Comparison of ENCODE assay signal across 9 mouse cellular contexts in the genomic region with DNA sequence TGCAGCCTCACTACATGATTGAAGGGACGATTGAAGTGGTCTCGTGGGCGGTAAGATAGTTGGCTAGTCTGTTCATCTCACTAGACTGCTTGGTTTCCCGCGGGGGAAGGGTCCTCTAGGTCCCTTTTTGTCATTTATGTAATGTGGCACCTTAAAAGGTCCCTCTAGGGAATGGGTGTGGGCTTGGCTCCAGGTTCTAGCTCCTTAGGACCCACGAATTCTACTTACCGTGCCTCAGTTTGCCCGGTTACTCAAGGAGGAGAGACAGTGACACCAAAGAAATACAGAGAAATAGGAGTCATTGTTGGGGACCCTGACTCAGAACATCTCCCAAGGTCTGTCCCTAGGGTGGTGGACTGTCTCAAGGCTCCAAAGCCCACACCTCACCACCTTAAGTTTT. TPM values are rescaled to one million over a fixed set of nuclear protein-coding genes. Genes with fewer than 3 reads are reported as not detected.
DNase-seq lines count a peak whose midpoint lies in the region; ATAC-seq lines count a peak whose summit lies in the region.
"Had no signal": no experiment of that assay in that cellular context is flagged by ENCODE, and none has a peak within 500 bp of the region (broad histone marks: within the 10 kb centered on the region; RNA-seq: fewer than 3 reads in every experiment).

No protein-coding gene starts in this region.

- 11% methylated on average over 8 of the region's 8 CpGs for WGBS in heart, embryonic 13.5 days
- WGBS in forebrain, embryonic 16.5 days = 11% methylated on average over 8 of the region's 8 CpGs
- 18% methylated on average over 8 of the region's 8 CpGs for WGBS in midbrain, embryonic 11.5 days

- no peak overlapping the region for H3K27ac ChIP-seq in heart, embryonic 13.5 days (replicated peaks)
- no peak overlapping the region for H3K27ac ChIP-seq in forebrain, embryonic 16.5 days (ENCODE audit: low read length)
- H3K27ac ChIP-seq in midbrain, embryonic 11.5 days (ENCODE audit: low read depth, low read length) = no peak overlapping the region

- H3K4me2 ChIP-seq in heart, embryonic 13.5 days = peak overlapping the region; percentile 100
- H3K4me2 ChIP-seq in forebrain, embryonic 16.5 days (ENCODE audit: low read length) = peak overlapping the region; percentile 95
- H3K4me2 ChIP-seq in midbrain, embryonic 11.5 days = peak overlapping the region; percentile 99

- peak overlapping the region; percentile 77 for H3K4me3 ChIP-seq in heart, embryonic 13.5 days
- H3K4me3 ChIP-seq in forebrain, embryonic 16.5 days (replicated peaks; ENCODE audit: low read length) = peak overlapping the region; percentile 78
- H3K4me3 ChIP-seq in midbrain, embryonic 11.5 days (ENCODE audit: low read depth, low read length) = peak overlapping the region; percentile 87

- intact Hi-C loops in heart, postnatal 14 days (cut with DNase I) = no loop called here
- intact Hi-C loops in left cerebral cortex, postnatal 14 days (cut with DNase I) = loop anchor here (10.0 kb wide), 1 partner anchor 157 kb away; no protein-coding TSS in a partner anchor
- intact Hi-C loops in left cerebral cortex, postnatal 4 days (cut with DNase I) = no loop called here

- H3K4me1 ChIP-seq in heart, embryonic 13.5 days = peaks cover 16% of the 10 kb centered on the region
- H3K4me1 ChIP-seq in forebrain, embryonic 16.5 days (replicated peaks; ENCODE audit: control insufficient read depth, insufficient read depth, low read length) = peaks cover 36% of the 10 kb centered on the region
- peaks cover 3% of the 10 kb centered on the region; the same call in 1 of the 2 replicates for H3K4me1 ChIP-seq in midbrain, embryonic 11.5 days (ENCODE audit: control insufficient read depth, insufficient read depth, low read length)

- no peak for ATAC-seq in heart, embryonic 13.5 days (ENCODE audit: extremely low read depth, insufficient number of reproducible peaks, low FRiP score, low TSS enrichment)
- no peak for ATAC-seq in forebrain, embryonic 16.5 days
- no peak for ATAC-seq in midbrain, embryonic 11.5 days (ENCODE audit: low FRiP score)

- DNase-seq in heart, postnatal 14 days = no peak
- peak; percentile 20 for DNase-seq in brain, adult 2 months (ENCODE audit: low read depth, low spot score)
- DNase-seq in midbrain, embryonic 11.5 days (ENCODE audit: low spot score, missing footprints) = peak; percentile 85
- no peak for DNase-seq in T-cell, adult 2 months (ENCODE audit: low spot score)
- no peak for DNase-seq in left cerebral cortex, postnatal 14 days (ENCODE audit: low spot score in 2 of 2)
- no peak for DNase-seq in left cerebral cortex, postnatal 4 days

- no peaks in the 10 kb centered on the region for H3K36me3 ChIP-seq in heart, embryonic 13.5 days
- no peaks in the 10 kb centered on the region for H3K36me3 ChIP-seq in forebrain, embryonic 16.5 days (ENCODE audit: control insufficient read depth, insufficient read depth)
- no peaks in the 10 kb centered on the region for H3K36me3 ChIP-seq in midbrain, embryonic 11.5 days (ENCODE audit: control insufficient read depth, insufficient read depth, low read length)
- H3K36me3 ChIP-seq: G1E had no signal

- no peak overlapping the region for H3K9ac ChIP-seq in heart, embryonic 13.5 days
- H3K9ac ChIP-seq in forebrain, embryonic 16.5 days (replicated peaks; ENCODE audit: low read depth, low read length) = no peak overlapping the region; the same call in 1 of the 2 replicates
- no peak overlapping the region for H3K9ac ChIP-seq in midbrain, embryonic 11.5 days (ENCODE audit: low read length)

- H3K9me3 ChIP-seq in heart, embryonic 13.5 days = no peaks in the 10 kb centered on the region
- no peaks in the 10 kb centered on the region for H3K9me3 ChIP-seq in forebrain, embryonic 16.5 days (ENCODE audit: control insufficient read depth, low read length)
- no peaks in the 10 kb centered on the region for H3K9me3 ChIP-seq in midbrain, embryonic 11.5 days (ENCODE audit: control insufficient read depth, low read length)

- peaks cover 82% of the 10 kb centered on the region for H3K27me3 ChIP-seq in heart, embryonic 13.5 days (replicated peaks)
- no peaks in the 10 kb centered on the region; the same call in 1 of the 2 replicates for H3K27me3 ChIP-seq in forebrain, embryonic 16.5 days (replicated peaks; ENCODE audit: control insufficient read depth, insufficient read depth, low read length)
- peaks cover 20% of the 10 kb centered on the region for H3K27me3 ChIP-seq in midbrain, embryonic 11.5 days (ENCODE audit: control insufficient read depth, insufficient read depth, low read length)

RNA-seq across cellular contexts. Expression of a gene that starts 1.3 kb away (rescaled TPM):
- 0.45 and 0.57 TPM in 2 replicates for polyA plus RNA-seq in heart, embryonic 13.5 days (2015; fragmentation: Nextera tagmentation; extraction: Ambion mirVana)
- total RNA-seq in heart, postnatal 14 days (2021) = under 1 TPM; 0.26 to 0.29 TPM
- polyA plus RNA-seq in forebrain, embryonic 16.5 days (2015; fragmentation: Nextera tagmentation; extraction: Ambion mirVana) = 7.7 and 8.3 TPM in 2 replicates
- polyA plus RNA-seq in midbrain, embryonic 11.5 days (2014; fragmentation: Nextera tagmentation; extraction: Ambion mirVana) = 4.0 and 4.4 TPM in 2 replicates
- total RNA-seq in left cerebral cortex, postnatal 14 days (2021) = 100 to 1,000 TPM; 401 to 410 TPM
- total RNA-seq in left cerebral cortex, postnatal 4 days (2021) = 100 to 1,000 TPM; 111 to 125 TPM
- polyA plus RNA-seq: G1E had no signal

RNA-seq across cellular contexts. Expression of a gene that starts 44.2 kb away (rescaled TPM):
- 12.6 and 13.9 TPM in 2 replicates for polyA plus RNA-seq in heart, embryonic 13.5 days (2015; fragmentation: Nextera tagmentation; extraction: Ambion mirVana)
- total RNA-seq in heart, postnatal 14 days (2021) = 1 to 10 TPM; 1.6 to 2.2 TPM
- polyA plus RNA-seq in forebrain, embryonic 16.5 days (2015; fragmentation: Nextera tagmentation; extraction: Ambion mirVana) = 12.6 and 14.6 TPM in 2 replicates
- polyA plus RNA-seq in midbrain, embryonic 11.5 days (2014; fragmentation: Nextera tagmentation; extraction: Ambion mirVana) = 14.3 and 16.0 TPM in 2 replicates
- 1 to 10 TPM; 3.8 to 4.0 TPM for total RNA-seq in left cerebral cortex, postnatal 14 days (2021)
- total RNA-seq in left cerebral cortex, postnatal 4 days (2021) = 1 to 10 TPM; 4.4 to 4.9 TPM

Comparison
In these comparisons a context has a peak if more than half of its experiments do, and no peak if none do; other contexts are left out.
1. DNase-seq: peak in brain, adult 2 months (single experiment) and midbrain, embryonic 11.5 days (single experiment); none in heart, postnatal 14 days (0 of 2), T-cell, adult 2 months (single experiment), left cerebral cortex, postnatal 14 days (0 of 2) and left cerebral cortex, postnatal 4 days (single experiment).
2. RNA of a gene that starts 1.3 kb away (total RNA-seq): 401 to 410 TPM in left cerebral cortex, postnatal 14 days and 111 to 125 TPM in left cerebral cortex, postnatal 4 days; 0.26 to 0.29 TPM in heart, postnatal 14 days; every median in the first group is over 10 times any median in the second.
3. Peak in every context shown above with its lines, with median percentiles within 50 percentile points of each other: H3K4me2 ChIP-seq and H3K4me3 ChIP-seq.